Mouse (Mus musculus) frontal cortex, postnatal 36 days (tissue): ENCODE data around the gene Eif4g1.

Experiments
- DNase-seq, 2 experiments: peaks; one replicate each; pipeline ENCODE4 v3.0.0; 2022; ENCODE audit warnings: low spot score in 2 of 2

Eif4g1 gene

GRCm38 (mm10) chr16:20725750-20726149 lies 57.6 kb downstream of the Eif4g1 start:
- no peak for DNase-seq

GRCm38 (mm10) chr16:20726384-20726783 lies 58.3 kb downstream of the Eif4g1 start:
- DNase-seq = no peak

- no peak for DNase-seq
Measured at GRCm38 (mm10) chr16:20730293-20730711, 62.2 kb downstream of the Eif4g1 start.

GRCm38 (mm10) chr16:20731688-20732087 lies 63.6 kb downstream of the Eif4g1 start:
- DNase-seq = peak; percentile 41 to 66

- peak in 1 of 2 experiments; percentile 24 for DNase-seq
Measured at GRCm38 (mm10) chr16:20732251-20732924, 64.3 kb downstream of the Eif4g1 start.

GRCm38 (mm10) chr16:20732925-20733730 lies 65.0 kb downstream of the Eif4g1 start, which contains the start of gene Chrd:
Gene Chrd (plus strand): TSS chr16:20733127.
- peak; percentile 54 to 57 for DNase-seq

- DNase-seq = no peak
Measured at GRCm38 (mm10) chr16:20733731-20734730, 65.9 kb downstream of the Eif4g1 start, which contains the start of gene Thpo. Gene Thpo (minus strand): TSS chr16:20734511.

GRCm38 (mm10) chr16:20735651-20736050 lies 67.5 kb downstream of the Eif4g1 start:
- no peak for DNase-seq

- no peak for DNase-seq
Measured at GRCm38 (mm10) chr16:20736168-20736567, 68.1 kb downstream of the Eif4g1 start.

- DNase-seq = no peak
Measured at GRCm38 (mm10) chr16:20736823-20737222, 68.7 kb downstream of the Eif4g1 start.

GRCm38 (mm10) chr16:20739845-20740244 lies 71.7 kb downstream of the Eif4g1 start:
- no peak for DNase-seq
